Mouse (Mus musculus): ENCODE results near the gene Ypel1. TPM values are rescaled to one million over a fixed set of nuclear protein-coding genes. Genes with fewer than 3 reads are reported as not detected.

The Ypel1 gene
- total RNA-seq, 2 experiments from 2014 or later: 0.88 to 0.89 TPM

- intact Hi-C loops (cut with DNase I; ENCODE audit: low total_unique reads): no loop called here
- DNase-seq: no peak
Observed at GRCm38 (mm10) chr16:17082121-17082792, 12.8 kb downstream of the Ypel1 start.

DNA sequence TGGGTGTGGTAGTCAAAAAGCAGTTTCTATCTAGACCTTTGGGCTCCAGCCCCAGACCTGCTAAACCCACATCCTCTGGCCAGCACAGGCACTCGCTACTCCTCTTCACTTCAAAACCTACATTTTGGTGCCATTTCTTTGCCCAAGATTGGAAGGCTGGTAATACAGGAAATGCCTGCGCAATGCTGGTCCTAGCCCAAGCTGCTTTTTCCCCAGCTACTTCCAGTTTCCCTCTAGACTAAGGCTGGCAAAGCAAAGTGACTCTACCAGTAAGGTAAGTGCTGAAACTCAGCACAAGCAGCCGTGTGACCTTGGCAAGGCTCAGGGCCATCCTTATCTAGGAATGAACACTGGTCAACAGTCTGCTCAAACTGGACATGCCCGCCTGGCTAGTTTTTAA is 16.1 kb downstream of the Ypel1 start:
- DNase-seq: no peak
- intact Hi-C loops (cut with DNase I; ENCODE audit: low total_unique reads): no loop called here

DNA sequence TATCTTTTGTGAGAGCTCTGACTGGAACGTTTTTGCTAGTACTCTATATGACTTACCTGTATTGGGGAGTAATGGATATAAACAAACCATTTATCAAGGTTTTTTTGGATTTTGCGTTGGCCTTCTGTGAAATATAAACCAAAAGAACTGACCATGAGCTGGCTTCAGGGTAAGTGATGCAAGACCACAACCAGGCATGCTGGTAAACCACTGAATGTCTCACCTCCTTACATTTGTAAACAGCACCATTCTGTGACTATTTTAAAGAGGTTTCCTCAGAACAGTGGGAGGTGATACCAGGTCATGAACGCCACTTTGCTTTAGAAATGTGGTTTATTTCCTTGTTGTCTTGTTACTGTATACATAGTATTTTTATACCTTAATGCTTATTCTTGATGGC is 16.7 kb downstream of the Ypel1 start:
- intact Hi-C loops (cut with DNase I; ENCODE audit: low total_unique reads): no loop called here
- no peak for DNase-seq

- intact Hi-C loops (cut with DNase I; ENCODE audit: low total_unique reads): no loop called here
- no peak for DNase-seq
Observed at GRCm38 (mm10) chr16:17086669-17087193, 17.2 kb downstream of the Ypel1 start.

GRCm38 (mm10) chr16:17088346-17088745 is 18.9 kb downstream of the Ypel1 start:
- intact Hi-C loops (cut with DNase I; ENCODE audit: low total_unique reads): no loop called here
- DNase-seq: no peak

DNA sequence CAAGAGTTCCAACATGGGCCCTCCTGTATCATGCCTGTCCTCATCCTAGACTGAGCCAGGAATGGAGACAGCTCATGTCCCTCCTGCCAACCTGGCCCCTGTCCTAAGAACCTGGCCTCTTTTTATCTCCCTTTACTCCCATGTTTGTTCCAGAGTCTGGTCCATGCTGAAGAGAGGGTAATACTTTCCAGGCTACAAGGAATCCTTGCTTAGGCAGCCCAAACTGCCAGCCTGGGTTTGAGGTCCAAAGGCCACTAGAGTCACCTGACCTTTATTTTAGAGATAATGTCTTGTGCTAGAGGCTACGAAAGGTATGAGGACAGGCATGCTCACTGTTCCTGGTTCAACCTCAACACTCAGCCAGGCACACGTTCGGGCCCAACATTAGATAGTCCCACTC is 27.4 kb downstream of the Ypel1 start:
- intact Hi-C loops (cut with DNase I; ENCODE audit: low total_unique reads): no loop called here
- no peak for DNase-seq

DNA sequence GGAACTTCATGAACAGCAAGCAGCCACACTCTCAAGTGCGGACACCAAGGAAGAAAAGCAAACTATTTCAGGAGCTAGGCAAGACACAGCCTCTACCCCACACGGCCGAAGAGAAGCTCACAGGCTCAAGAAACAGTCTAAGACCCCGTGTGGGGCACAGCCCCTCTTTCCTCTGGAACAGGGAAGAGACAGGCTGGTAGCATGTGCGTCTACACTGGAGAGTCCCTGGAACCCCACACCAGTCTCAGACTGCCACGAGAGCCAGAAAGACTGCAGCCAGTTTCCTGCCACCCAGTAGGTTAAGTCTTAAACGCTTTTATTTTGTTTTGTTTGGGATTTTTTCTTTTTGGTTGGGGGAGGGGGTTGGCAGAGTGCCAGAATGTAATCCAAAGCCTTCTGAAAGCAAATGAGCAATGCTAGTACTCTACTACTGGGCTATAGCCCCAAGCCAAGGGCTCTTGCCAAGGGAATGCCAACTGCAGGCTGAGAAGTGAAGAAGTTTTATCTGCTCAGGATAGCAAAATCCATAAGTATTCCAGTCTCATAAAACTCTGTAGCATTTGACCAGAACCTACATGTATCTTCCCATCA is 33.2 kb downstream of the Ypel1 start:
- intact Hi-C loops (cut with DNase I; ENCODE audit: low total_unique reads): no loop called here
- no peak for DNase-seq

- intact Hi-C loops (cut with DNase I; ENCODE audit: low total_unique reads): no loop called here
- DNase-seq: no peak
Observed at GRCm38 (mm10) chr16:17104600-17104999, 35.1 kb downstream of the Ypel1 start.

DNA sequence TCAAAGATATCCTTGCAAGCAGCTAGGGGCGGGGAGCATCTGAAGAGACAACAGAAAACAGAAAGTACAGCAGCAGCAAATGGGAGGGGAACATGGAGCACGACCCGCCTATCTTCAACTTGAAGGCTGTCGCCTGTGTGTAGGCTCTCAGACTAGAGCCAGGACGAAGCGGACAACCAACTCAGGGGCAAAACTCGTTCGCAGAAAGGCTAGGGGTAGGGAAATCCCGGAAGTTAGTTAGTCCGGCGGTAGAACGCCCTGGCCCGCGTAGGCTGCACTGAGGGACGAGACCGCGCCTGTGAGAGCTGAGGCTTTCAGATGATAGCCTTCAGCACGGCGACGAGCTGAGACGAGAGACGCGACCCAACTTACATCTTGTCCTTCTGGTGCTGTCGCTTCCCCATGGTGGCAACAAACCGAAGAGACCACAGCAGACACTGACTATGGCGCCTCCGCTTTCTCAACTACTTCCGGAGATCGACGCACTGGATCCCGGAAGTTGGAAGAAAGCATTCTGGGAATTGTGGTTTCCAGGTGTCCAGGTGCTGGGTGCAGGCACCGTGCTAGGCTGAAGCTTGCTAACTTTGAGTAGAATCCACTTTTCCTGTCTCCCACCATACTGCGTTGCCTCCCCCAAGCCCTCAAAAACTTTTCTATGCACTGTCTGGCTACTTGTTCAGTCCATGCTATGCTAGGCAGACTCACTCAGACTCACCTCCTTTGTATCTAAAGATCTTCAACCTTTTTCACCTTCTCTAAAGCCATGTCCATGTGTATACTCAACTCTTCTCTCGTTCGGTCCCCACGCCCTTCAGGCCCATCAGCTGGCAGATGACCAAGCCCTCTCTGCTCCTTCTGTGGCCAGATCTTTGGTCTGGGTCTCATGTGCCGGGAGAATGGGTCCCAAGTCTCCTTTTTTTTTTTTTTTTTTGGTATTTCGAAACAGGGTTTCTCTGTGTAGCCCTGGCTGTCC is 41.6 kb downstream of the Ypel1 start, which contains the start of gene Ppil2:
TSS of gene Ppil2 (minus strand) at position 487 of the 973 bp plus-strand sequence.
- intact Hi-C loops (cut with DNase I; ENCODE audit: low total_unique reads): no loop called here
- DNase-seq: peak; percentile 51

GRCm38 (mm10) chr16:17117309-17117799 is 47.9 kb downstream of the Ypel1 start:
- DNase-seq: no peak
- intact Hi-C loops (cut with DNase I; ENCODE audit: low total_unique reads): no loop called here

- intact Hi-C loops (cut with DNase I; ENCODE audit: low total_unique reads): no loop called here
- DNase-seq: no peak
Observed at GRCm38 (mm10) chr16:17121569-17121968, 52.1 kb downstream of the Ypel1 start.

GRCm38 (mm10) chr16:17124119-17124870 is 54.8 kb downstream of the Ypel1 start:
- no peak for DNase-seq
- intact Hi-C loops (cut with DNase I; ENCODE audit: low total_unique reads): no loop called here

DNA sequence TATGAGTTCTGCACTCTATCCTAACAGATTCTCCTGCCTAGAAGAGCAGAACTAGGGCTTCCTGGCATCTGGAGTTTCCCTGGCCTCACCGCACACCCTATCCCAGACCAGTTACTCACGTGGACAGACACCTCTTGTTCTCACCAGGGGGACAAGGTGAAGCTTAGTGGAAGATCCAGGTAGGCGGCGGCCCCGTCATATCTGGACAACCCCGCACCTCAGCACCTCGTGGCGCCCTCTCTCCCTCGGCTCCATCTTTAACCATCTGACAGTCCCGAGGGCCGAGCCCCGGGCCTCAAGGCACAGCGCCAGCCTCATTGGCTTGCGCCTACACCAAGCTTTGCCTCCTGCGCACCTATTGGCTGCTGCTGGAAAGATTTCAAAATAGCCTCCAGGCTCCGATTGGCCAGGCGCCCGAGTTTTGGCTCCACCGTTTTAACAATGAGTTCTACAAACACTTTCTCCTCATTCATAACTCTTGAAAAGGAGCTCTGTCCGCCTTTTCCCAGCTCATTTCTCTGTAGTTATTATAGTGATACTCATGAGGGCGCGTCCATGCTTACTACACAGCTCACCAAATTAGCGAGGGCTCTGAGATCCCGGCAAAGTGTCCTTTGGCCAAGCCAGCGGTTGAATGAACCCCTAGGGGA is 55.5 kb downstream of the Ypel1 start, which contains the start of gene 2610318N02Rik:
TSS of gene 2610318N02Rik (minus strand) at position 297 of the 650 bp plus-strand sequence.
- intact Hi-C loops (cut with DNase I; ENCODE audit: low total_unique reads): no loop called here
- peak; percentile 30 for DNase-seq

GRCm38 (mm10) chr16:17127292-17127691 is 57.8 kb downstream of the Ypel1 start:
- intact Hi-C loops (cut with DNase I; ENCODE audit: low total_unique reads): no loop called here

GRCm38 (mm10) chr16:17131191-17132088 is 61.9 kb downstream of the Ypel1 start:
- intact Hi-C loops (cut with DNase I; ENCODE audit: low total_unique reads): no loop called here
- DNase-seq: no peak

More at GRCm38 (mm10) chr16:17127292-17127691, 57.8 kb downstream of the Ypel1 start:
- peak; percentile 36 for DNase-seq

GRCm38 (mm10) chr16:17132089-17132905 is 62.8 kb downstream of the Ypel1 start, which contains the start of gene Sdf2l1:
TSS of gene Sdf2l1 (minus strand) at chr16:17132383.
- intact Hi-C loops (cut with DNase I; ENCODE audit: low total_unique reads): no loop called here
- DNase-seq: peak; percentile 98

GRCm38 (mm10) chr16:17132906-17133200 is 63.4 kb downstream of the Ypel1 start:
- no peak for DNase-seq
- intact Hi-C loops (cut with DNase I; ENCODE audit: low total_unique reads): no loop called here

All from gastrocnemius, postnatal 14 days (tissue).